Mouse (Mus musculus) heart, adult 2 months (tissue): ENCODE results near the gene Zbtb22.

Experiments
- CTCF ChIP-seq: fragments of 200-600 bp; IDR thresholded peaks from 2 replicates; pipeline ENCODE4 v1.8.1; 2022; ENCODE audit warnings: antibody characterized with exemption, mild to moderate bottlenecking, moderate library complexity
- EP300 ChIP-seq: fragments of 200-500 bp; IDR thresholded peaks from 2 replicates; pipeline ENCODE4 v1.6.1; 2011; ENCODE audit warnings: low read depth, low read length, control low read depth; ENCODE audit not compliant: insufficient read depth
- POLR2A ChIP-seq: fragments of 200-500 bp; IDR thresholded peaks from 2 replicates; pipeline ENCODE4 v1.6.1; 2011; ENCODE audit warnings: mild to moderate bottlenecking, low read depth, low read length, control low read depth; ENCODE audit not compliant: insufficient read depth

DNA sequence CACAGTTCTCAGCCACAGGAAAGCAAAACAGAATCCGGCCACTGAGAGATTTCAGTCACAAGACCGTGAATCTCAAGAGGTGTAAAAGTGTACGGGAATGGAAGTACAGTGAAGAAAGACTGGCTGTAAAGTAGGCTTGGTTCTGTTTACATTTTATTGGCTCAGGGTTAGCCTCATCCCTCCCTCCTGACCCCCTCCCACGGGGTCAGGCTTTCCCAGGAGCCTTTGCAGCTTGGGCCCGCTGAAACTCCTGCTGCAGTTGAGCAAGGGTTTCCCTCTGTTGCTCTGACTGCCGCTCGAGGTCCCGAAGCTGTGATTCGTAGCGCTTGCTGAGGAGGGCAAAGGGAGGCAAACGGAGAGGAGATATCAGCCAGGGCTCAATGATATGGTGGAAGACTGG lies 23.1 kb downstream of the Zbtb22 start:
- TF ChIP-seq POLR2A, result no peak
- TF ChIP-seq CTCF, result no peak
- no peak for TF ChIP-seq EP300
